Mouse (Mus musculus) thymus, postnatal 36 days (tissue): ENCODE measurements around the gene Cntnap2.
"Not testable (repeated sequence)": the region's sequence is repeated elsewhere in the genome, so short reads cannot be mapped to it uniquely, and the experiment has no call there.

Source experiments
- DNase-seq, 2 experiments: peaks; one replicate each; pipeline ENCODE4 v3.0.0; 2022; ENCODE audit warnings: mixed read lengths in 2 of 2

Gene Cntnap2

DNA sequence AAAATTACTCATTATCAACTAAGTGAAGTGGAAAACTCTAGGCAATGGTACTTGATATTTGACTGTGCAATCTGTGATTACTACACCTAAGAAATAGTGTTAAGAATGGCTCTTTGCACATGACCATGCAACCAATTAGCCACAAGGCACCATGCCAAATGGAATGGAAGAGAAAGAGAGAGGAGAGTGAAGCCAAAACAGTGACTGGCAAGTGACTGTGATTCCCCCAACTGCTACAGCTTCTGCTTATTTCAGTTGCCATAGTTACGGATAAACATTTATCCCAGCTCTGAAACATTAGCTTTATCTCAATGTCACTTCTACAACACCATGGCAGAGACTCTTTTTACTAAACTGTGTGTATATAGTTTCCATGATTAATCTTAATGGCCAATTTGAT, 1303.0 kb downstream of the Cntnap2 start:
- DNase-seq = no peak

GRCm38 (mm10) chr6:46398725-46399589, 1339.8 kb downstream of the Cntnap2 start:
- DNase-seq = no peak

DNA sequence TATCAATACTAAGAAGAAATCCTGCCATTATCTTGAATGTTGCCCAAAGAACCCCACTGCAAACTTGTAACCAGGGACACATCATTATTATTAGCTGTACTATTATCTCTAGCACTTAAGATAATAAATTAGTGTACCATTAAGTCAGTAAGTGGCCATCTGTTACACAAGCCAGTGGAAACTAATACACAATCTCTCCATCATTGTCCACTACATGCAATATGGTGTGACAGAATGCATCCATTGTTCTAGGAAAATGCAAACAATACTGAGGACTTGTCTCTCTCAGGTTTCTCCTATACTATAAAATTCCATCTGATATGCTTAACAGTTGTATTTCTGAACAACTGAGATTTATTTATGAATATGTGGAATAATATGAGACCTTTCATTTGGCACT, 1355.0 kb downstream of the Cntnap2 start:
- no peak for DNase-seq

DNA sequence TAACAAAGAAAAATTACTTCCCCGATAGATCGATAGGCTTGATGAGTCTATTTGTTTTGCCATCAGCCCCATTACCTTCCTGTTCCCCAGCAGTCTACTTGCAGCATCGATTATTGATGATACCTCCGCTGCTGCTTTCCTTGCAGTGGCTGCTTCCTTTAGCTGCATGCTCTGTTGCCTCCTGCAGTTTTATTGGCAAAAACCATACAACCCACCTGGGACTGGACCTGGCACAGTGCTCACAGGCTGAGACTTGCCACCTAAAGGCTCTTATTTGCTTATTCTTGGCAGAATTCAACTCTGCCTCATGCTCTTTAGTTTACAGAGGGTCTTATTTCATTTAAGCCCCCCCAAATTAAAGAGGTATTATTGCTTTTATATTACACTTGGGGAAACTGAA, 1355.4 kb downstream of the Cntnap2 start:
- no peak for DNase-seq

DNA sequence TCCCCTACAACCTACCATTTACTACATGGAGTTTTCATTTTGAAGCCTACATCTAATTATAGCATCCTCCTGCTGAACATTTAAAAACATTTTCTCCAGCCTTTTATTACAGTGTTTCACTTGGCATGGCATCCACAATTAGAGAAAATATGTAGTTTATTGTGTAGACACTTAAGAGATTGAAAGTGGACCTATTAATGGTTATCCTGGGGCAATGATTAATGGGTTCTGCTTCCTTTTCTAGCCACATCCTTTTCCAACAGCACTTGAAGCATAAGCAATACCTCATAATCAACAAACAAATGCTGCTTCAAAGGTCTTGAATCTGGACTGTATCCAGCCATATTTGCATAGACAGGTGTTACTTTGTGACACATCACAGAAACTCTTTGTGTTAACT, 1360.7 kb downstream of the Cntnap2 start:
- no peak for DNase-seq

GRCm38 (mm10) chr6:46420349-46420748, 1361.2 kb downstream of the Cntnap2 start:
- DNase-seq = no peak

DNA sequence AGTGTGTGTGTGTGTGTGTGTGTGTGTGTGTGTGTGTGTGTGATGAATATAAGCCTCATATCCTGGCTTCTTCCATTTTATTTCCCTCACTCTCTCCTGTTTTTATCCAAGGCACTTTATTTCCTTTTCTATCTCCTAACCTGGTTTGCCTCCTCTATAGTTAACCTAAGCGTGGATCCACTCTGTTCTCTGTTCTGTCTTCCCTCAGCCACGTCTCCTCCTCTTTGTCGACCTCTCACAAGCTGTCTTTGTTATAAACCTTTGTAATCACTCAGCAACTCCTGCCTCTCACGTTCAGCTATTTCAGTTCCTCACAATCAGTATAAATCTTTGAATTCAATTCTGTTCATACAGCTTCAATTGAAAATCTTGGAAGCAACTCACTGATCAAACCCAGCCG, 1369.1 kb downstream of the Cntnap2 start:
- DNase-seq = no peak

DNA sequence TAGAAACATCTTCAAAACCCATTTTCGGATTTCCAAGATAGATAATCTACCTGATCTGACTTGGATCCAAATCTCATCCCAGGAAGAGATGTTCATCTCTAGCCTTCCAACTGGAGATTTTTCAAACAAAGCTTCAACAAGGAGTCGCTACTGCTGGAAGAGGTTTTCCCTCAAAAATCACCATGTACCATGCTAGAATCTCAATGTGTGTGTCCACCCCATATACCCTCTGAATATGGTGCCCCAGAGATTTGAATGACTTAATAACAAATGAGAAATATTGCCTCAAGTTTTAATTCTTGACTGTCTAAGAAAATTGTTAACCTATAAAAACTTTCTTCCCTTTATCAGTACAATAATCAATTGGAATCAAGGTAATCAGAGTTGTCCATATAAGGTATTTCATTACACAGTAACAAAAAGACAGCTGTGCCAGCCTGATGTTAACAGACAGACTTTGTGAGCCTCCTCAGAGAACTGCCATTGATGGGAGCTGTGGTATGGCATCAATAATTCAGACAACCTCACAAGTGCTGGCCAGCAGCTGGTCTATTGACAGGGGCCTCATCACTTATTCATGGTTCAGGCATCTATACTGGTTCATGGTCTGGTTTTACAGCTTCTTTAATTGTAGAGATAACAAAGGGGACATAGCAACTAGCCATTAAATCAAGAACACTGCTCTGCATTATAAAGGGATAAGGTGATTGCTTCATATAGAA, 1391.9 kb downstream of the Cntnap2 start:
- DNase-seq = no peak

- no peak for DNase-seq
Measured at GRCm38 (mm10) chr6:46472683-46473082, 1413.5 kb downstream of the Cntnap2 start.

- DNase-seq = no peak
Measured at GRCm38 (mm10) chr6:46484392-46484791, 1425.2 kb downstream of the Cntnap2 start.

GRCm38 (mm10) chr6:46502786-46503185, 1443.6 kb downstream of the Cntnap2 start:
- no peak for DNase-seq

GRCm38 (mm10) chr6:46512841-46513240, 1453.7 kb downstream of the Cntnap2 start:
- no peak for DNase-seq

DNA sequence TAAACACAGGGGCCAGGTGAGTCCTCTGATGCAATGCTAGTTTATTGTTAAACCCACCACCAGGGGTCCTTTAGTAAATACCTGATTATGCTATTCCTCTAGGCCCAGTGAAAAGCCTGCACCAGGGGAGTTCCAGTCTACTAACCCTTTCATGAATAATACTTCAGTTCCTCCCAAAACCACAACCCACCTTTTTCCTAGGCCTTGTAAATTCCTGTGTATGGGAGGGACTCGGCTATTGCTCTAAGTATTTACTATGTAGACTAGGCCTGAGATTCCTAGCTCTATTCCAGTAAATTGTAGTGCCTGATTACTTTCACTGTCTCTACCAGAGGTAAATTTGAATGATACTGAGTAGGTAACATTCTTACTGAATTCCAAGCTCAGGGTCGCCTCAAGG, 1478.4 kb downstream of the Cntnap2 start:
- not testable (repeated sequence) for DNase-seq

- DNase-seq = no peak
Measured at GRCm38 (mm10) chr6:46563470-46563869, 1504.3 kb downstream of the Cntnap2 start.

GRCm38 (mm10) chr6:46575055-46575454, 1515.9 kb downstream of the Cntnap2 start:
- no peak for DNase-seq

GRCm38 (mm10) chr6:46612365-46612764, 1553.2 kb downstream of the Cntnap2 start:
- DNase-seq = no peak

DNA sequence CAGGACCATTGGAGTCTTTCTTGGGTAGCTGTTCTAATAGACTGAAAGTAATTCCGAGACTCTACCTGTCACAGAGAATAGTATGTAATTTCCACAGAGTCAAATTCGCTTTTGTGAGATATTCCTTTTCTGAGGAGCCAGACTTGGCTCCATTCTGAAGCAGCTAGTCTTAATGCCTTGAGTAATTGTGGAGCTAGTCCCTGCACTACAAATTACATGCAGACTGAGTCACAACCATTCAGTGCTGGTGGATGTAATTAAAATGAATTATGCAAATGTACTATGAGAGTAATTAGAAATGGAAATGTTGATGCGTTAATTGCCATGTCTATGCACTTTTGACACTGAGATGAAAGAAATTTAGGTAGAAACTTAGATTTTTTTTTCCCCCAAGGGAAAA, 1553.7 kb downstream of the Cntnap2 start:
- no peak for DNase-seq

DNA sequence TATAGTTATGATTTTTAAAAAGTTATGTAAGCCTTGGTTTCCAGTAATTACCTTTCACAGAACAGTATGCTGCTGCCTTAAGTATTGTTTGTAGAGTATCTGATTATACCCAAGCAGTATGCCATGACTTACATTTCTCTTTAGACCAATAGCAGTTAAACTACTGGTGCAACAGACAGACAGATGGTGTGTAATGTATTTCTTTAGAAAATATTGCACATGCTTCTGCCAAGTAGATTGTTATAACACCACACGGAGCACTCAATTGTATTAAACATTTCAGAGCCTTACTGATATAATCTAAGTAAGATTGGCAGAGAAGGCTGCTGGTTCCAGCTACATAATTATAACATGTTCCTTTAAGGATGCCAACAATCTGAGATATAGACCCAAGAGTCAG, 1609.9 kb downstream of the Cntnap2 start:
- no peak for DNase-seq

GRCm38 (mm10) chr6:46675081-46675480, 1615.9 kb downstream of the Cntnap2 start:
- no peak for DNase-seq

GRCm38 (mm10) chr6:46675621-46676020, 1616.5 kb downstream of the Cntnap2 start:
- no peak for DNase-seq

DNA sequence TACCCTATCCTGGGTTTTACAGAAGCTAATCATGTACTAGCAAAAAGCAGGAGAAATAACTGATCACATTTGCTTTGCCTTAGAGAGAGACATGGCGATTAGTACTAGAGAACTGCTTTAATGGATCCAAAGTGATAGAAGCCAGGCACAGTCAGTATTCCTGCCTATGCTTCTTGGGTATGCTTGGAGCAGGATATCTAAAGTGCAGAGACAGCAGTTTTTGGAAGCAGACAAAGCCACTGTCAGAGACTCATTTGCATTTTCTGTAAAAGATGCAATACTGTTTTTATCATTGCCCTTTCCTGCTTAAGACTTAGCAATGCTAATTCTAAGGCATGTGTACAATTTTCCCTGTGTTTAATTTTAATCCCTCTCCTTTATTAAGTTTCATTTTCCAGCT, 1637.0 kb downstream of the Cntnap2 start:
- no peak for DNase-seq

DNA sequence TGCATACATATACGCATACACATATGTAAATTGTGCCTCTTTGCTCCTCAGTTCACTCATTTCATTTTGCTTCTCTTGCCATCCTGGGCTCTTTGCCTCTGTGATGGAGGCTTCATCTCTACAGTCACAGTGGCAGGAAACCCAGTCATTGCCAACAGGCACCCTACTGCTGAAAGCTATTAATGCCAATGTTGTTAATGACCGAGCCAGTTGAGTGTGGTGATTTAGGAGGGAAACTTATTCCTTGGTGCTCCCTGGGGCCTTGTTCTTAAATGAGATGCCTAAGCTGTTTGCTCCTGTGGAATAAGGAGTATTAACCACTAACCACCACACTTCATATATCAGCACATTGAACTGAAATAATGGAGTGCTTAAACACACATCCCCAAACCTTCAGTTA, 1640.2 kb downstream of the Cntnap2 start:
- no peak for DNase-seq

DNA sequence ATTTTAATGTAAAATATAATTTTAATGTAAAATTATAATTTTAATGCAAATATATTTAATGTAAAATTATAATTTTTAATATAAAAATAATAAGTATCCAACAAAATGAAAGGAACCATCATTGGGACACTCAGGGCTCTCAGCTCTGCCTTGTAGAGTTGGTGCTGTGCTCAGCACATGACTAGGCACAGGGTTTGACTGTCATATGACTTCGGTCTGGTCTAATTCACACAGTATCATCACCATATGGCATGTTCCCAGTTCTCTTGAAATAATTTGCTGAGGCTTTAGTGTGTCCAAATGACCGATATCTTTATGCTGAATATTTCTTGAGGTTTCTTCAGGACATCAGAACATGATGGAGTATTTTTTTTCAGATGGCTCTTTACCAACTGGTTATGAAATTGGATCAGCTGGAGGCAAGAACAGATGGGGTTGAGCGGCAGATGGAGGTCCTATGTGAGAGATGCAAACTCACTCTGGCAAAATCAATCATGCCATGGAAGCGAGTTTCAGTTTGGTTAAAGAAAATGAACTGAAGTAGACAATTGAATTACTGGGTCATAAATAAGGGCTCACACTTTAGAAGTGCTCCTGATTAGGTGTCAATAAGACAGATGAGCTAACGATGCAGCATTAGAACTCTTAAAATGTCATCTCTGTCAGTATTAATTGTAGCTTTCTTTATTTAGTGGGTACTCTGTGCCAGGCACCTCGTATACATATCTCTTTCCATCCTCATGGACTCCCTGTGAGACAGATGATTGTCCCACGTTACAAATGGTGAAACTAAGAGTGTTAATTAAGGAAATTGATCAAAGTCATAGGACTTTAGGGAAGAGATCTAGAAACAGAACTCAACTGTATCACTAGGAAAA, 1645.4 kb downstream of the Cntnap2 start:
- no peak for DNase-seq
